Mouse (Mus musculus): ENCODE data around the gene Tyrobp.

The Tyrobp gene

GRCm38 (mm10) chr7:30463568-30463967 is 50.0 kb downstream of the Tyrobp start:
- DNase-seq (ENCODE audit: low spot score in 2 of 2): no peak

GRCm38 (mm10) chr7:30463996-30464395 is 50.4 kb downstream of the Tyrobp start:
- no peak for DNase-seq (ENCODE audit: low spot score in 2 of 2)

- DNase-seq (ENCODE audit: low spot score in 2 of 2): no peak
Observed at GRCm38 (mm10) chr7:30464816-30465300, 51.3 kb downstream of the Tyrobp start.

Data from frontal cortex, postnatal 10 days (tissue).